In the genomic region with DNA sequence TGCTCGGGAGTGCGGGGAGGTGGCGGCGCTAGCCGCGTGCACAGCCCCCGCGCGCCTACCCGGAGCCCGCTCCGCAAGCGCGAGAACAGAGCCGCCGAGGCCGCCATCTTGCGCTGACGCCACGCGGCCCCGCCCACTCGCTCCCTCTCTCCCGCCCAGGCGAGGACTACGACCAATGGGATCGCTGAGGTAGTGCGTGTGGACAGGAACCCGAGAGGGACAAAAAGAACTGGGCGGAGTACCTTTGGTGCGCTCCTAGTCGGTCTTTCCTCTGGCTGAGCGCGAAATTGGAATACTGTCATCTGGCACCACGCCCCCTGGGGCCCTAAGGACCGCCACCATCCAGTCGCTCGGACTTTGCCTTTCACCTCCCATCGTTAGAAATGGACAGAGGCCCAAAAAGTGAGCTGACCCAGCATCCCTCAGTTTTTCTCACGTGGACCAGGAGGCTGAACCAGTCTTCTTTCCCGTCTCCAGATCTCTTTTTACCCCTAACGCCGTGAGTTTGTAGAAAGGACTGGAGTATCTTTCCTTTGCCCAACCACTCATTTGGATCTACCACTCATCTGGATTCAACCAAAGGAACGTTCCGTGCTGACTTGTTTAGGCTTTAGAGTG, we compare ENCODE assay signal across 8 mouse cellular contexts. TPM values are rescaled to one million over a fixed set of nuclear protein-coding genes. Genes with fewer than 3 reads are reported as not detected.
DNase-seq lines count a peak whose midpoint lies in the region; ATAC-seq lines count a peak whose summit lies in the region.

A gene (minus strand): TSS at position 147 of the 618 bp plus-strand sequence.

- ATAC-seq in intestine, embryonic 14.5 days (replicated peaks; ENCODE audit: low FRiP score, low TSS enrichment, low read depth): peak; percentile 97

- 1% methylated on average over 45 of the region's 45 CpGs for WGBS in intestine, embryonic 14.5 days

- peaks cover 8% of the 10 kb centered on the region for H3K4me1 ChIP-seq in intestine, embryonic 14.5 days (replicated peaks; ENCODE audit: control insufficient read depth, insufficient read depth, low read length)

- DNase-seq in adrenal gland, adult 18-20 months (ENCODE audit: low spot score in 2 of 2): peak; percentile 98 to 99
- peak; percentile 98 for DNase-seq in embryo, embryonic 11 days
- DNase-seq in gastrocnemius, postnatal 25 days: peak; percentile 96
- peak; percentile 97 for DNase-seq in intestine, embryonic 14.5 days (ENCODE audit: low spot score)
- peak; percentile 99 for DNase-seq in left cerebral cortex, postnatal 14 days (ENCODE audit: low spot score in 2 of 2)
- peak; percentile 97 for DNase-seq in mesoderm, embryonic 11.5 days (ENCODE audit: low read depth, low spot score)
- peak; percentile 96 to 97 for DNase-seq in right cerebral cortex, postnatal 36 days (ENCODE audit: low spot score in 2 of 2)
- peak; percentile 97 for DNase-seq in yolk sac, embryonic 10.5 days (ENCODE audit: low spot score)

- H3K36me3 ChIP-seq in intestine, embryonic 14.5 days (ENCODE audit: control insufficient read depth, insufficient read depth, low read length): peaks cover 65% of the 10 kb centered on the region

- H3K9ac ChIP-seq in intestine, embryonic 14.5 days (ENCODE audit: low read length): peak within 1 kb of the TSS; percentile 91

- intact Hi-C loops in left cerebral cortex, postnatal 14 days (cut with DNase I): no loop called here

- H3K9me3 ChIP-seq in intestine, embryonic 14.5 days (ENCODE audit: control insufficient read depth, low read length): no peaks in the 10 kb centered on the region

- peak within 1 kb of the TSS; percentile 67 for H3K27ac ChIP-seq in intestine, embryonic 14.5 days (ENCODE audit: low read depth)

- H3K4me3 ChIP-seq in intestine, embryonic 14.5 days (ENCODE audit: low read depth, low read length): peak within 1 kb of the TSS; percentile 99

- H3K27me3 ChIP-seq in intestine, embryonic 14.5 days (replicated peaks; ENCODE audit: control insufficient read depth, insufficient read depth, low read length): no peaks in the 10 kb centered on the region

- peak within 1 kb of the TSS; percentile 77 for H3K4me2 ChIP-seq in intestine, embryonic 14.5 days (ENCODE audit: low read length)

RNA-seq across cellular contexts. Expression of the gene that starts here (rescaled TPM):
- total RNA-seq in adrenal gland, adult 18-20 months (2021): 10 to 100 TPM; 72.4 to 98.0 TPM
- total RNA-seq in gastrocnemius, postnatal 25 days (2021): 10 to 100 TPM; 41.8 to 43.9 TPM
- 183 and 198 TPM in 2 replicates for polyA plus RNA-seq in intestine, embryonic 14.5 days (2014; fragmentation: Nextera tagmentation; extraction: Ambion mirVana)
- 10 to 100 TPM; 39.9 to 42.8 TPM for total RNA-seq in left cerebral cortex, postnatal 14 days (2021)

Comparison
In these comparisons a context has a peak if more than half of its experiments do, and no peak if none do; other contexts are left out.
1. Peak in every context shown above with its lines: DNase-seq, ATAC-seq, H3K4me3 ChIP-seq and H3K27ac ChIP-seq.